Mouse (Mus musculus) left cerebral cortex, postnatal 25 days (tissue): ENCODE measurements at regions not wholly inside any gene's neighbourhood (a gene's known extent, or its start where the extent isn't known, plus 50 kb on each side); places are given as distances from the start of the nearest gene placed in this dataset.

Experiments used
- DNase-seq, 2 experiments: peaks; one replicate each; pipeline ENCODE4 v3.0.0; 2022; ENCODE audit warnings: low spot score in 2 of 2, mixed read lengths in 1 of 2
- intact Hi-C: fragments of 180-260 bp; cut with DNase I; formaldehyde crosslinking; loops from one replicate; pipeline ENCODE4 v1.15.1; 2025

DNA sequence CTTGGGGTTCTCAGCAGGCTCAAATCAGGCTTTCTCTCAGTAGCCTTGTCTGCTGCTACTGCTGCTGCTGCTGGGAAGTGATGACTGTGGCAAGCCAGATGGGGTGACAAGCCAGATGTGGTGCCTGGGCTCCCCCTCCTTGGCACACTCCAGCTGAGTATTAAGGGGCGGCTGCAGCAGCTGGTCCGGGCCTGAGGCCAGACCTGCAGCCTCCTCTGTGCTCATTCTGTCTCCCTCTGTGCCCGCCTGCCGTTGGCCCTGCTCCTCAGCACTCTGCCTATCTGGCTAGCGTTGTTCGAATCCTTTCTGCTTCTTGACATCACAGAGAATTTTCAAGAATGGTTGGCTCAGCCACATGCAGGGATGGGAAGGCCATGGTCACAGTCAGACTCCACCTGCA lies 139.6 kb upstream of the Mgmt start:
- intact Hi-C loops: no loop called here
- no peak for DNase-seq

DNA sequence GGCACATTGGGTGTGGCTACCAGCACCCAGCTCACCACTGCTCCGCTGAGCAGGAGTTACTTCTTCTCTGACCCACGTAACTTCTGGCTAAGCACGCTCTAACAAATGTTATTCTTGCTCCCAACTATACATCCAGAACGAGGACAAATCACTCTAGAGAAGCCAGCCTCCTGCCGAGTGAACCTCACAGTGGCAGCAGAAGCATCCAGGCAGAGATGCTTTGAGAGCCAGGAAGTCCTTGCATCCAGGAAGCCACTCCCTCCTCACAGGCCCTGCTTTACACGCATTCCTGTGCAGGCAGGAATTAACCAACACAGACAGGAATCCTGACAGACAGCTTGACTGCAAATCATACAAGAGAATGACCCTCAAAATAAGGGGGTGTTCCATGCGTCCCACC lies 129.4 kb upstream of the Mgmt start:
- DNase-seq: no peak

DNA sequence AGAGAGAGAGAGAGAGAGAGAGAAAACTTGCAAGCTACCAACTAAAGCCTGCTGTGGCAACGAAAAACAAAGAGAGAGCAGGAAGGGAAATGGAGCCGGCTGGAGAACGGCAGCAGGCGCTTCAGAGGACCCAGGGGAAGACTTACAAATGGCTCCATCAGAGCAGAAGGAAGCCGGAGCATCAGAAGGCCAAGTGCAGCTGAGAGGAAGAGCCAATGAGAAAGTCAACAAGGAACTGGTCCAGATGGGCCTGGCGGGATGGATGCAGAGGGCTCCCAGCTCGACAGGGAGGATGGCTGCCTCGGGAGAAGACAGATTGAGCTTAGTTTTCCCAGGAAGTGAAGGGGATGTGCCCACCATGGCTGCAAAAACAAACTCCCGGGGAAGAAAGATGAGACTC lies 127.2 kb upstream of the Mgmt start:
- intact Hi-C loops: loop anchor here (5.0 kb wide), 1 partner anchor 275 kb away; no protein-coding TSS in a partner anchor
- no peak for DNase-seq

More for the DNA sequence above, 129.4 kb upstream of the Mgmt start:
- intact Hi-C loops: loop anchor here (5.0 kb wide), 1 partner anchor 273 kb away; no protein-coding TSS in a partner anchor

DNA sequence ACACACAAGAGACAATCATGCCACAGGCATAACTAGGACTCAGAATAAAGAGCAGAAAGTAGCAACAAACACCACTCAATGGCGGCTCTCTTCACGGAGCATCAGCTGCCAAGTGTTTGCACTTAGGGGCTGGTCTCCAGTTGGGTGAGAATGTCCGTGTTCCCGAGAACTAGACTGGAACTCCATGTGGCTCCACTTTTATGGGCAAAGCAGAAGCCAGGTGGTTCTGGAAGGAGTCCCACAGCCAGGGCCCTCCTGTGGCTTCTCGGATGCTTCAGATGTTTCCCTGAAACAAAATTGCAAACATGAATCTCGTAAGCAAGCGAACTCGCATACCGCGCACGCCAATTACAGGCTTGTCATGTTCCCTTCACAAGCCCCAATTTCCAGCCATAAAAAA lies 113.7 kb upstream of the Mgmt start:
- intact Hi-C loops: no loop called here
- DNase-seq: no peak

DNA sequence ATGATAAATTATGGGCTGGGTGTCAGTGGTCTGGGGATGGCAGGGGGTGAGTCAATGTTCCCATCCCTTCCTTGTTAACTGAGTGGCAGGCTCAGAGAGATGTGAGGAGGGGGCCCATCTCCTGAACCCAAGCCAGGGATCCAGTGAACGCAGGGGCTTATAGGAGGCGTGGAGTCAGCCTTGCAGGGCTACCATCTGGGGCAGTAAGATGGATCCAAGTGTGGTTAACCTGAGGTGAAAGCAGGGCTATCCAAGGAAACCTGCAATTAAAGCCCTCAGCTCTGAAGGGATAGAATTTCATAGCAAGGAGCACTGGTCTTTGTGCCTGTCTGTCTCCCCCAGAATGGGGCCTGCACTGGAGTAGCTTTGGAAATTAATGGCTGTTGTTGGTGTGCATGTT lies 103.3 kb upstream of the Mgmt start:
- DNase-seq: no peak
- intact Hi-C loops: no loop called here

DNA sequence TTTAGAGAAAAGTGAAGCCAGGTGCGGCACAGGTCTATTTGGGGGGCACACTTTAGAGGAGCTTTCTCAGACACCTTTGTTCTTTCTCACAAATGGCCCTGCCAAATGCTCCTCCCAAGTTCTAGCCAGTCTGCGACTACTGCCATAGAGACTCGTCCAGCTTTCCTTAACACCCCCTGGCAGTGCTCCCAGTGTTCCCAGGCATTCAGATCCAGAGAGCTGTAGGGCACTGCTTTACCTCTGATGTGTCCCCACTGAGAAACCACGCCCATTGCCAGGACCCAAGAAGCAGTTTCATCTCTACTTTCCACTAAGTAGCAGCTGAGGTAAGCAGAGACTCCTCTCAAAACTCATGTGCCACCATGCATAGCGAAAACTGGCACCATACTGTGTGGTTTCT lies 102.3 kb upstream of the Mgmt start:
- intact Hi-C loops: no loop called here
- no peak for DNase-seq

DNA sequence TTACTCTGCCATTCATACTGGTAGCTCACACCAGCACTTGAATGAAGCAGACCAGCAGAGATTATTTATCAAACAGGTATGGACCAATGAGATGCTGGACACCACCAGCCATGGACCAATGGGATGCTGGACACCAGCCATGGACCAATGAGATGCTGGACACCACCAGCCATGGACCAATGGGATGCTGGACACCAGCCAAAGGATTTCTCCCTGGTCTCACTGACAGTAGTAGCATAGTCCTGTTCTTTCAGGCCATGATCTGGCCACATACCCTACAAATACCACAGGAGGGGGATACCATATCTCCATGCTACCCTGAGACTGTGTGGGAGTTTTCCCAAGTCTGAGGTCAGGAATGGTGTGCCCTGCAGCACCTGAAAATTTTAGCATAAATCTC lies 98.0 kb upstream of the Mgmt start:
- intact Hi-C loops: no loop called here
- DNase-seq: no peak

DNA sequence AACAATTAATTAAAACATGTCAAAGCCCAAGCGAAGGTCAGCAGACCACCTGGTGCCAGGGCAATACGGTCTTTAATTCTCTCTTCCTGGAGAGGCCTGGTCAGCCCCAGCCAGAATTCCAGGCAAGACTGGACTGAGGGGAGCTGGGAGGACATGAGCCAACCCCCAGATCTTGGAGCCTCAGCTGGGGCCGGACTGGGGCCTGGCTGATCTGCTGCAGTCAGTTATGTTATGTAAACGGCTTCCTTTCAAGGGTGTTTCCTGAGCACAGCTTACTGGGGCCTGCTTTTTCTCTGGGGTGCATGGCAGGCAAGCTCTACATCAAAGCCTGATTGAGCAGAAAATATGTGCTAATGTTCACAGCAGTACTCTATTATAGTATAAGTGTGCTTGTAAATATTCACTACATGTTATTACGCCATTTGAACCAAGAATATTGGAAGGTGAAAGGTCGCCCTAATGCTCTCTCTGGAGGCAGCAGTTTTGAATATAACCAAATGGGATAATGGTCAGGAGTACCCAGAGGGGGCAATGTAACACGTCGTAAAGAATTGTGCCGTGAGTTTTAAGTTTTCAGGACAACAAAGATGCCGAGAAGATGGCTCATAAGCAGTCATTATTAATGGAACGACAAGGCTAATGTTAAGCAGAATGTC lies 96.5 kb upstream of the Mgmt start:
- intact Hi-C loops: no loop called here
- no peak for DNase-seq

DNA sequence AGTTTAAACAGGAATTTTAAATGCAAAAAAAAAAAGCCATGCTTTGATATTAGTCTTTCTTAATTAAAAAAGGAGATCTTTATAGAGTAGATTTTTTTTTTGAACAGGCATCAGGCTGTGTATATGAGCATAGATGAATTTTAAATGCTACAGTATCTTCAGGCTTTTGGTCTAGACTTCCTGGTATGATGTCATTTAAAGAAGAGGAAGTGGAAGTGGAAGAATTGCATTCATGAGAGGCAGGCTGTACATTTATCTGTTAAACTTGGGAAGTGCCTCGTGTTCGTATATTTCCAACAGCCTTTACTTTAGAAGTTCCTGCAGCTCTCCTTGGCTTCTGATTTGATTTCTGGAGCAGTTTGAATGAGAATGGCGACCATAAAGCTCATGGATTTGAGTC lies 95.8 kb upstream of the Mgmt start:
- no peak for DNase-seq
- intact Hi-C loops: no loop called here

DNA sequence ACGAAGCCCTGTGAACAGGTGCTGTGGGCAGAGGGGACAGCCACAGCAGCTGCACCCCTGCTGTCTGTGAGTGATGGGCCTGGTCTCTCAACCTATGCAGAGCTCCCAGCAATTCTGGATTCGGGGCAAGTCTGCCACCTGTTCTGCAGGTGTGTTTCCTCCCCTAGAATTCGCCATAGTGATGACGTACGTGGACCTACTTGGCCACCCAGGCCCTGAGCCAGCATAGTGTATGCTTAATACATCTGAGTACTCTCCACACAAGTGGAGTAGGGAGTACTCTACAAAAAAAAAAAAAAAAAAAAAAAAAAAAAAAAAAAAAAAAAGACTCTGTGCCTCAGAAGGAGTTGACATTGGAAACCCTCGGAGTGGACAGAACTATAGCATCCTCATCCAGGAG lies 87.3 kb upstream of the Mgmt start:
- no peak for DNase-seq
- intact Hi-C loops: no loop called here

DNA sequence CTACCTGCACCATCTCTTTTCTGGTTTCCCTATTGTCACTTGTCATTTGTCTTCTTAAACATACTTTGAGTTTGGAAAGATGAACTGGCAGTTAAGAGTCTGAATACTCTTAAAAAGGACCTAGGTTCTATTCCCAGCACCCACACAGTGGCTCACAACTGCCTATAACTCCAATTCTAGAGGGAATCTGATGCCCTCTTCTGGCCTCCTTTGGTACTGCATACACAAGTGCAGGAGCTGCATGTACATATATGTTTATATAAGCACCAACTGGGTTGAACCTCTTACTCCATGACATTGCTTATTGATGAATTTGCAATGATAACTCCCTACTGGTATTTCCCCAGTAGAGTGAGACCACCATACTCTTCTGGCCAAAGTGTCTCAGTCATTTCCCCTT lies 86.4 kb upstream of the Mgmt start:
- DNase-seq: no peak
- intact Hi-C loops: no loop called here

DNA sequence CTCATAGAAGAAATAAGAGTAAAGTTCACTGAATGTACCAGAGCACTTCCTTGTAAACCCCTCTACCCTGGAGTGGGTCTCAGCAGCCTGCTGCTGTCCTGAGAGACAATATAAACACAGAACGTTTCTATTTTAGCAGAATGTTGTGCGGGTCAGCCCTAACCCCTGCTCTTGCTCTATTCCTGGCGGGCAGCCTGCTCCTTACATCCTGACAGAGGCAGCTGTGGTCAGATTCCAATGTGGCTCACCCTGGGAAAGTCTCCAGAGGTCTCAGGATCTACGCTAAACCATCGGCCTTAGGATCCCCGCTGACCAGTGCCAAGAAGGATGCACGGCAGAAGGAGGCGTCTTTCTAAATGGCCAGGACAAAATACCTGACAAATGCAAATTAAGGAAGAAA lies 84.8 kb upstream of the Mgmt start:
- no peak for DNase-seq
- intact Hi-C loops: no loop called here

DNA sequence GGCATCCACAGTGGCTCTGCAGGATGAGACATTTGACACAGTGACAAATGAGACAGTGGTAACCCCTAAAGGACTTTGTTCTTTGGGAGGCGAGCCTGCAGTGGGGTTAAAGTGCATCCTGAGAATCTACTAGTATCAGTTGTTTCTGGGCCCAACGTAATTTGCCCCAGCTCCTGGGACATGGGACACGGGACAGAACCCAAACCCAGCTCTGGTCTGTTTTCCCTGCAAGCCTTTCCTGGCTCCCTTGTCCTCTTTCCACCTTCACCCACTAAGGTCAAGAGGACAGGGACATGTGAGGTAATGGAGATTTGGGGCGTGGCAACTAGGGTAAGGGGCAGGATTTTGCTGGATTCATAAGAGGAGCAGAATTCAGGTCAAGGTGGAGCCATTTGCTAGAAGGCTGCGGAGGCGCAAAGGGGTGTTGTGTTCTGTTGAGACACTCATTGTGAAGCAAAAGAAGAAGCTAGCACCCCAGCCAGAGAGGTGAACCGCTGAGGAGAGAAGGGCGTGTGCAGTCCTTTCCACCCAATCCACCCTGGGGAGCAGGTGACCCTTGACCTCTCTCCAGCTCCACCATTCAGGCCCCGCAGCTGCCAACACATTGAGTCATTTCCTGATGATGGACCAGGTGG lies 80.6 kb upstream of the Mgmt start:
- intact Hi-C loops: no loop called here
- no peak for DNase-seq

DNA sequence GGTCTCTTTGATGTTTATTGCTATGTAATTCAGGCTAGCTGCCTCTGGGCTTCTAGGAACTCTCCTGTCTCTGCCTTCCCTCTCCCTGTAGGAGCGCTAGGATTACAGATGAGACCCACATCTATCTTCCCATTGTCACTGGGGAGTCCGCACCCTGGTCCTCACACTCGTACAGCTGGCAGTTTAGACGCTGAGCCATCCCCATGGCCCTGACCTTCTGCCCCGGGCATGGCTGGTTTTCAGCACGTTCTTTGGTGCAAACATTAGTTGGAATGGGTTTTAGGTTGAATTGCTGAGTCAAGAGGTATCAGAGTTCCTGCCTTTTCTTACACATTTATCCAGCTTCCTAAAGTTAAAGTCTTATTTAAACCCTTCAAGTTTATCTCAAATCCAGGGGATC lies 79.7 kb upstream of the Mgmt start:
- DNase-seq: no peak
- intact Hi-C loops: no loop called here

DNA sequence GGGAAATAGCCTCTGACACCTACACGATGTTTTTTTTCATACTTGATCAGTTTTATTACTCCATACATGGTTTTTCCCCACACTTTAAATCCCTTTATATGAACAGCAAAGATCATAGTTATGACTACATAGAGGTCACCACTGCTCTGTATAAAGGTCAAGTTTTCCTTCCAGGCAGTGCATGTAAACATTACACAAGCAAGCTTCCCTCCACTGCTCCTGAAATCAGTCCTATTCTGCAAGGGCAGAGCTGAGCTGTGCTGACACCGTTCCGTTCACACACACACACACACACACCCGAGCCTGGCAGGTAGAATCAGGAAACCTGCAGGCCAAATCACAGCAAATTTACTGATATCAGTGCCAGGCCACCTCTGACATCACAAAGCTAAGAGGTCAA lies 74.1 kb upstream of the Mgmt start:
- no peak for DNase-seq
- intact Hi-C loops: loop anchor here (10.0 kb wide), 1 partner anchor 325 kb away; no protein-coding TSS in a partner anchor

DNA sequence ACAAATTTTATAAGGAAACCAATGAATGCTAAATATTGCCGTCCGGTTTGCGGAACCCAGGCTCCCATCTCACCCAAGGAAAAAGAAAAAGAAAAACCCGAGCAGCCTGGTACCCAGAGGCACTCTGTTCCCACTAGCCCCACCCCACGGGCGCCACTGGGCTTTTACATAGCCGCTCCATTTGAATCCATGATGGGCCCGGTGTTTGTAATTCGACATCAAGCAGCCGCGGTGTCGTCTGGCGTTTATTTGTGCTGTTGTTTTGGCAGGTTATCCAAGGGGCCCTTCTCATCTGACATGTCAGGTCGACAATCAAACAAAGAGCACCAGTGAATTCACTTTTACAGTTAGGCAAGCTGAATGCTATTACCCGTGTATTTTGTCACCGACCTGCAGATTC lies 68.8 kb upstream of the Mgmt start:
- DNase-seq: peak in 1 of 2 experiments; percentile 3
- intact Hi-C loops: loop anchor here (5.0 to 10.0 kb wide), 3 partner anchors 331 to 487 kb away; partner anchors contain the start of gene Ebf3

DNA sequence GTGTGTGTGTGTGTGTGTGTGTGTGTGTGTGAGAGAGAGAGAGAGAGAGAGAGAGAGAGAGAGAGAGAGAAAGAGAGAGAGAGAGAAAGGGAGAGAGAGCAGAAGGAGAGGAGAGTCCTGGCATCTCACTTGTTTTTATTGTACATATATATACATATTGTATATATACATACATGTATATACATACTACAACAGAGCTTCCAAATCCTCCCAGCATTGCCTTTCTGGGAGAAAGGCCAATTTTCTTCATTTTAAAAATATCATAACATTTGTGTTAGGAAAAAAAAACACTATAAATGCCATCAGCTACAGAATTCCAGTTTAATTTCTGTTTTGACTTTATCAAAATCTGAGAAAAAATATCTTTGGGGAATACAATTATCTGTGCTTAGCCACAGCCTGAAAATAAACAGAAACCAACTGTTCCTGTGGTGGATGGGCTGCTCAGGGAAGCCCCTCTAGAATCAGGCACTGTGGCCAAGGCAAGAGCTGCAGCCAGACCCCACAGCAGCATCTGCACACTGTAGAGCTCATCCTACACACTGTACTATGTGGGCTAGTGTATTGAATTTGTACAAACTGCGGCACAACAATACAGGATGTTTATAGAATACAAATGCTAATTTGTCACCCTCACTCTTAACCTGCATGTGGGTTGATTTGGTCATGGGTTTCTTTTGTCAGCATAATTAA lies 64.6 kb upstream of the Mgmt start:
- intact Hi-C loops: loop anchor here (5.0 to 10.0 kb wide), 3 partner anchors 335 to 483 kb away; partner anchors contain the start of gene Ebf3
- DNase-seq: peak in 1 of 2 experiments; percentile 9

DNA sequence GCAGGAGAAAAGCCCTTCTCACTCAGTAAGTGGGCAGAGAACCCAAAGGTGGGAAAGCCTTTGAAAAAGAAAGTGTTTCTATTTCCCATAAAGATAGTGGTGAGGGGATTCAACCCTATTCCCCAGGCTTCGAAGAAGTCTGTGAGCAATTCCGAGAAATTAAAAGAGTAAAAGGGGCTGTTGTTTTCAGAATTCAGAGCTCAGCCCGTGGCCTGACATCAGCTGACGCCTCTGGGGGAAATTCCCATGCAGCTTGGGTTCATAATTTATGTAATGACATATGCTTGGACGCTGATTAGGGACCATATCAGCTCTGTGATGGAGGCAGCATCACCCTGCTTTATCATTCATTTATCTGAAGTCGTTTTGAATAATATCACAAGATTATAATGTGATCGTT lies 62.0 kb upstream of the Mgmt start:
- intact Hi-C loops: no loop called here
- no peak for DNase-seq

DNA sequence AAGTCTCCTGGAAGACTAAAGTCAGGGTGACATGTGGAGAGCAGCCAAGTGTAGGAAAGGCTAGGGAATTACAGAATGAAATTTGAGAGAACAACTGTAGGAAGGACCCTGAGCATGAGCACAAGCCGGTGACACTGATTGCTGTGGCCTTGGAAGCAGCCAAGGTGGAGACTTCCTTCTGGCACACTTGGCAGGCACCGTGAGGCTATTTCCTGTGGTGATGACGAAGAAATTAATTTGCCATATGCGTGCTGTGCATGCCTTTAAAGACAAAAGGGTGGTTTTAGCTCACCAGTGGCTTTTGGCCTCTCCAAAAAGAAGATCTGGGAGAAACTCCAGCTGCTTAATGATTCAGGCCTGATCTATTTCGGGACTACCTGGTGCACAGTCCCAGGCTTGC lies 55.4 kb upstream of the Mgmt start:
- intact Hi-C loops: no loop called here
- no peak for DNase-seq

DNA sequence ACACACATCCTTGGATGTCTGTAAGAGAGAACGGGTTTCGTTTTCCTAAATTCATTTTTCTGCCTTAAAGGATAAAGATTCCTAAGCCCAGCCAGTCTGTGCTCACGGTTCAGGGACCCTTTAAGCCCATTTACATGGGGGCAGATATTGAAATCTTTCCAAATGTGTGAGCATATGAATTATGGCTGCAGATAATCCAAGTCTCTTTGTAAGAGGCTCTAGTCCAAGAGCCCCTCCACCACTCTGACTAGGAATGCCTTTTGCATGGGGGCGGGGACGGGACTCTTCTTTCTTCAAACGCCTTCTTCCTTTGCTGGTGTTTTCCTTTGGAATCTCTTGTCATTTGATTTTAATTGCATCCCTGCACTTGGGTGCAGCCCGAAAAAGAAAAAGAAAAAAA lies 54.2 kb upstream of the Mgmt start:
- intact Hi-C loops: no loop called here
- DNase-seq: no peak

DNA sequence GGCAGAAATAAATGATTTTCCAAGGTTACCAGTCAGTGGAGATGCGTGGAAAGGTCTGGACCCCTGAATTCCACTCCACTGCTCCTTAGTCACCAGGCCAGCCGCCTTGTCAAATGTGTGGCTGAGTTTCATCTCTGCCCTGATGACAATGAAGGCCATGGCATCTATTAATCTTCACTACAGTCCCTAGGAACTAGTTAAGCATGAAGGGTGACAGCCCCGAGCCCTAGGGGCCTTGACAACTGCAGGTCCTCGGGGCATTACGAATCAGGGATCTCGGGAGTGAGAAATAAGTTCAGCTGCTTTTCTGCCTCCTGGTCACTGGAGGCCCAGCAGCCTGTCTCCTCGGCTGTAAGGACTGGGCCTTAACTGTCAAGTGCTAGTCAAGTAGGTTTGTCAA lies 51.7 kb upstream of the Mgmt start:
- no peak for DNase-seq
- intact Hi-C loops: no loop called here
